Mouse (Mus musculus): ENCODE measurements at regions not wholly inside any gene's neighbourhood (a gene's known extent, or its start where the extent isn't known, plus 50 kb on each side); places are given as distances from the start of the nearest gene placed in this dataset.
A peak's percentile ranks its signal among the peaks of the same experiment; 100 is the strongest.

- DNase-seq: peak; percentile 32
Measured at GRCm38 (mm10) chr3:66410706-66411277, 114.2 kb upstream of the Veph1 start.

- DNase-seq: no peak
Measured at GRCm38 (mm10) chr3:66408791-66409190, 112.2 kb upstream of the Veph1 start.

GRCm38 (mm10) chr3:66405645-66406044 lies 109.0 kb upstream of the Veph1 start:
- no peak for DNase-seq

GRCm38 (mm10) chr3:66403707-66404106 lies 107.1 kb upstream of the Veph1 start:
- no peak for DNase-seq

- peak; percentile 8 for DNase-seq
Measured at GRCm38 (mm10) chr3:66400791-66401568, 104.3 kb upstream of the Veph1 start.

GRCm38 (mm10) chr3:66398214-66399150 lies 101.8 kb upstream of the Veph1 start:
- peak; percentile 8 for DNase-seq

- no peak for DNase-seq
Measured at GRCm38 (mm10) chr3:66375088-66375910, 78.7 kb upstream of the Veph1 start.

- no peak for DNase-seq
Measured at GRCm38 (mm10) chr3:66374603-66375002, 78.0 kb upstream of the Veph1 start.

- DNase-seq: no peak
Measured at GRCm38 (mm10) chr3:66373807-66374575, 77.4 kb upstream of the Veph1 start.
